ENCODE assay signal across 10 mouse cellular contexts in genomic region chr14:43812458-43812857, GRCm38 (mm10). TPM values are rescaled to one million over a fixed set of nuclear protein-coding genes. Genes with fewer than 3 reads are reported as not detected.
DNase-seq lines count a peak whose midpoint lies in the region; ATAC-seq and TF ChIP-seq lines count a peak whose summit lies in the region.
"Not testable (repeated sequence)": the region's sequence is repeated elsewhere in the genome, so short reads cannot be mapped to it uniquely, and the experiment has no call there.
"Had no signal": no experiment of that assay in that cellular context is flagged by ENCODE, and none has a peak within 500 bp of the region (broad histone marks: within the 10 kb centered on the region; RNA-seq: fewer than 3 reads in every experiment).

No protein-coding gene starts in this region.

- not testable (repeated sequence) for H3K9ac ChIP-seq in midbrain, embryonic 14.5 days (replicated peaks; ENCODE audit: low read length)

- H3K9me3 ChIP-seq in midbrain, embryonic 14.5 days (ENCODE audit: control insufficient read depth, low read length): not testable (repeated sequence)

- H3K36me3 ChIP-seq in midbrain, embryonic 14.5 days (ENCODE audit: control insufficient read depth, insufficient read depth, low read length); splenic B cell, adult 2 months (ENCODE audit: control insufficient read depth, insufficient read depth, low read length, poor library complexity, severe bottlenecking): not testable (repeated sequence)

- not testable (repeated sequence) for H3K4me3 ChIP-seq in cortical plate, adult 2 months (ENCODE audit: insufficient read depth, low read length); midbrain, embryonic 14.5 days (replicated peaks; ENCODE audit: low read depth, low read length)

- not testable (repeated sequence) for H3K27ac ChIP-seq in cortical plate, adult 2 months (ENCODE audit: insufficient read depth, low read length); midbrain, embryonic 14.5 days (replicated peaks; ENCODE audit: low read depth, low read length)

- peak; percentile 46 for TF ChIP-seq CTCF in cortical plate, adult 2 months (IDR thresholded peaks at IDR 0.05; ENCODE audit: extremely low read depth, insufficient read depth, low read length)

- H3K4me1 ChIP-seq in cortical plate, adult 2 months (ENCODE audit: control insufficient read depth, insufficient read depth, low read length); midbrain, embryonic 14.5 days (ENCODE audit: control insufficient read depth, insufficient read depth, low read length): not testable (repeated sequence)

- peak; percentile 20 for DNase-seq in adrenal gland, adult 2 months
- peak; percentile 38 to 63 for DNase-seq in frontal cortex, postnatal 36 days (ENCODE audit: low spot score in 2 of 2)
- DNase-seq in kidney, adult 9 months: peak; percentile 47
- peak; percentile 17 for DNase-seq in left cerebral cortex, postnatal 4 days
- DNase-seq in midbrain, embryonic 14.5 days: peak; percentile 56
- DNase-seq in splenic B cell, adult 2 months (ENCODE audit: low read depth, low spot score): peak; percentile 11

- not testable (repeated sequence) for H3K4me2 ChIP-seq in midbrain, embryonic 14.5 days (ENCODE audit: low read length)

- 73% methylated on average over 8 of the region's 9 CpGs for WGBS in midbrain, embryonic 14.5 days

- intact Hi-C loops in left cerebral cortex, postnatal 4 days (cut with DNase I): not testable (repeated sequence)

- not testable (repeated sequence) for H3K27me3 ChIP-seq in midbrain, embryonic 14.5 days (ENCODE audit: control insufficient read depth, insufficient read depth, low read length); splenic B cell, adult 2 months (ENCODE audit: control insufficient read depth, insufficient read depth, low read length, poor library complexity, severe bottlenecking)

- TF ChIP-seq POLR2A in cortical plate, adult 2 months (IDR thresholded peaks at IDR 0.05; ENCODE audit: extremely low read depth, insufficient read depth, low read length): not testable (repeated sequence)

- not testable (repeated sequence) for ATAC-seq in midbrain, embryonic 14.5 days (ENCODE audit: low FRiP score, low TSS enrichment)

RNA-seq across cellular contexts. Expression of gene Gm8180, which starts 27.9 kb away (rescaled TPM):
- not detected for total RNA-seq in adrenal gland, adult 2 months (2021)
- polyA plus RNA-seq in adrenal gland, adult 2 months (2012; rRNA removed): not detected in 2 replicates
- not detected in 2 replicates for polyA plus RNA-seq in cortical plate, adult 2 months (2012; rRNA removed)
- not detected for total RNA-seq in left cerebral cortex, postnatal 4 days (2021)
- polyA plus RNA-seq in midbrain, embryonic 14.5 days (2014; fragmentation: Nextera tagmentation; extraction: Ambion mirVana): not detected in 2 replicates
- total RNA-seq: hematopoietic stem cell, adult 5-6 weeks; monocyte, adult 5-6 weeks had no signal
- polyA plus RNA-seq: limb, embryonic 12.5 days had no signal
